Mouse (Mus musculus) lung, postnatal 36 days (tissue): ENCODE results near the gene Vmn2r90.
"Not testable (repeated sequence)": the region's sequence is repeated elsewhere in the genome, so short reads cannot be mapped to it uniquely, and the experiment has no call there.

ENCODE experiments used
- DNase-seq: peaks from one replicate; pipeline ENCODE4 v3.0.0; 2022; ENCODE audit warnings: mixed read lengths

Vmn2r90 gene

DNA sequence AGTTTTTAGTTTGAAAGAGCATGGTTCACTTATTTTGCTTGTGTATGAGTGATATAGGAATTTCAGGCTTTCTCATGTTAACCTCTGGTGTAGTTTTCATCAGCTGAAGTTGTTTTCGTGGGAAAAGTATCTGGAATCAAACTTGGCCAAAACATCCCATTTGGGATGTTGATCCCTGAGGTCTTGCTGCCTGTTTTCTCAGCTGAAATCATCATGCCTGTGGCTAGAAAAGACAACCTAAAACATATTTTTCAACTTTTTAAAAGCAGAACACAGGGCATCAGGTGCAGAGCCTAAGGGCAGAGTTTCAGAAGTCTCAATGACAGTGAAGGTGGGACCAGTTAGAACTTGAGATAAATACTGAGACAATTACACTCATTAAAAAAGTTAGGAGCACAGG lies at the start of gene Vmn2r90:
Gene Vmn2r90, plus strand, starts transcription at position 301 of the 400 bp plus-strand sequence.
- no peak for DNase-seq

DNA sequence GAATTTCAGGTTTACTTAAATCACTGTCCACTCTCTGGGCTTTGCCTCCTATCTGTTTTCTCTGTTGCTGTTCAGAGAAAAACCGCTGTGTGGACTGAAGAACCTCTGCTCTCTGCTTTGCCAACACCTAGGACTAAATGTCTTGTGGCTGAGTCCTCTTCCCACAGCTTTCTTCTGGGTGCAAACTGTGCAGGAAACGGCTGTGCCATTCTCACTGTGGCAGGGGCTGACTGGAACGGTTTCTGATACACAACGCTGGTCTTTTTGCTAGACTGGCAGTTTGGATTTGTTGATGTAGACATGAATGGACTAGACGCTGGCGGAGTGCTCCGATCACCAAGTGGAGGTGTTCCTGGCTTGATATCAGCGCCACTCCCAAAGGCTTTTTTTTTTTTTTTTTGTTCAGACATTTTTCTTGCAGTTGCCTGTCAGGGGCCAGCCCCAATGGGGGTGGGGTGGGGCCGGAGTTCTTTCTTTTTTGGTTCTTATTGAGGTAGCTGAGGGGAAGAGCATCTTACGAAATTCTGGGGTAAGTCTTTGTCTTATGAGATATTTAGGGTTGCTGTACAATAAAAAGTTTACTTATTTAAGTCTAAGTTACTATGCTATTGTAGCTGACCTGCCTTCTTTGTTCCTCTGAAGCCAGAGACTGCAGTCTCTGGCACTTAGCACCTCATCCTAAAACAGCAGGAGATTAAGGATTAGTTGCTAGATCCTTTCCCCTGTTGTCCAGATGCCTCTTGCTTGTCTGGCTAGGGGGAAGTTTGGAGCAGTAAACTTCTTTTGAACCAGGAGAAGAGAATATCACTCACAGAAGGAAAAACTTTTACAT lies 48.3 kb upstream of the Vmn2r90 start:
- no peak for DNase-seq

DNA sequence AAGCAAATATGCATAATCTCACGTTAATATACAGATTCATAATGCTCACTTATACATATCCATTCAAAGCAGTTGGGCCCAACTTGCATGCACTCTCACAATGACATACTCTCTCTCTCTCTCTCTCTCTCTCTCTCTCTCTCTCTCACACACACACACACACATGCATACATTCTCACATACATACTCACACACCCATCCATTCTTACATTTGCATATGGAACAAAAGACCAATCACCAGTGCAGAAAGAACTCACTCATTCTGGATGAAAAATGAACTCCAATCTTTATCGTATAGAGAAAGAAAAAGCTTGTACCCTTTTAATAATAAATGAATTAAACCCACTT lies 47.7 kb upstream of the Vmn2r90 start:
- no peak for DNase-seq

DNA sequence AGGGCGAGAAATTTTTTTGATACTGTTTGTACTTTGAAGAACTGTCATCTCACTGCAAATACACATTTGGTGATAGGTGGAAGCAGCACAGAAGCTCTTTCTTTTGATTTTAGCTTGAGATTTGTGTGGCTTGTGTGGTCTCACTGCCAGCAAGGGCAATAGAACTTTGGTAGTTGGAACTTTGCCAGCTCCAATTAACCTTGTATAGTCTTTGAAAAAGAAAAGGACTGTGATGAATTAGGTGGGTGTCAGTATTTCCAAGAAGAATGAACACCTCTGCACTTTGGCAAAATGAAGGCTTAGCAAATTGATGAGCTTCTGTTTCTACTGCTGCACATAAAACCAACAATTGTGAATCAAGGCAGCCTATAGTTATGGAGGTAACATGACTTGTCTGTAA lies 24.8 kb upstream of the Vmn2r90 start:
- no peak for DNase-seq

DNA sequence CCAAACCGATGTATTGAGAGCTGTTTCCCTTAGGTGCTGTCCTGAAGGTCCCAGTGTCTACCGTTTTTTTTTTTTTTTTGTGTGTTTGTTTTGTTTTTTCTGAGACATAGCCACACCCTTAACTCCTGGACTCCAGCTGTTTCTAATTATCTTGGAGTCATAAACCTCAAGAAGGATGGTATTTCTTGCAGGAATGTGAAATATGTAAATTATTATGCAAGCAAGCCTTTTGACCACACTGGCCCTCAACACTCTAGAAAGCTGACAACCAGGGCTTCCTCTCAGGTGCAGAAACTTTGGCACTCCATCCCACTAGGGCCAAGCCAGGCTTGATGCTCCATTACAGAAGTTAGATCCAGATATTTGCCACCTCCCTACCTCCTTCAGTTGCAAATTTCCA lies 12.9 kb upstream of the Vmn2r90 start:
- no peak for DNase-seq

DNA sequence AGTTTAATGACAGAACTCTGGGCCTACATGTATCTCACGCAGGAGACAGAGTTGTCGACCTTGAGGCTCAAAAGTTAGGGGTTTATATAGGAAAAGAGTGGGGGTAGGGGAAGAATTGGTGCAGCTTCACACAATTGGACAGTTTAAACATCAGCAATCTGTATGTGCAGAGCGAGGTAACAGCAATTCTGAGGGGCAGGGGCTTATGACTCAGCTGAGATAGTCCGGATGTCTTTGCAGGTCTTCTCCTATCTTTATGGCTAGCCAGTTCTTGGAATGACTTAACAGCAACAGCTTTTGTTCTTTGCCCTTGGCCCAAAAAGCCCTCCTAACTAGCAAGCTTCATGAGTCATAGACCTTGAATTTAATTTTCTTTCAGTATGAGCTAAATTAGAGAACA lies 28.8 kb downstream of the Vmn2r90 start:
- DNase-seq: not testable (repeated sequence)

DNA sequence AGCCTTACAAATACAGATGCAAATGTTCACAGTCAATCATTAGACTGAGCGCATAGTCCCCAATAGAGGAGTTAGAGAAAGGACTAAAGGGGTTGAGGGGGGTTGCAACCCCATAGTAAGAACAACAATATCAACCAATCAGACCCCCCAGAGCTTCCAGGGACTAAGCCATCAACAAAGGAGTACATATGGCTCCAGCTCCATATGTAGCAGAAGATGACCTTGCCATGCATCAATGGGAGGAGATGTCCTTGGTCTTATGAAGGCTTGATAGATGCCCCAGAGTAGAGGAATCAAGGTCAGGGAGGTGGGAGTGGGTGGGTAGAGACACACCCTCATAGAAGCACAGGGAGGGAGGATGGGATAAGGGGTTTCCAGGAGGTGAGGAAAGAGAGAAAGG lies 35.1 kb downstream of the Vmn2r90 start:
- DNase-seq: no peak

DNA sequence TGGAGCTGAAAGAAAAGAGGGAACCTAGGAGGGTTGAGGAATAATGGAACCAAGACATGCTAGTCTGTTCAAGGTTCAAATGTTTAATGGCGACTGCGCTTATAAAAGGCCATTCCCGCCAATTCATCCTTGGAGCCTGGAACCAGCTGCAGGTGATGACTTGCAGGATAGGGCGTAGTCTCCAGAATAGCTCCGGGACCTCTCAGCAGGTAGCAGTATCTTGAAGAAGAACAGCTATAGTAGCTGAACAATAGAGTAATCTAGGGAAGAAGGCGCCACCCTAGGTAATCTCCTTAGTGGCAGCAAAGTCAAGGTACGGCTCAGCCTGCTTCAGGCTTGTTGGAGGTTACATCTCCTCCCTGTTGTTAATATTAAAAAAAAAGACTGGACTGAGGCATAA lies 35.8 kb downstream of the Vmn2r90 start:
- not testable (repeated sequence) for DNase-seq

DNA sequence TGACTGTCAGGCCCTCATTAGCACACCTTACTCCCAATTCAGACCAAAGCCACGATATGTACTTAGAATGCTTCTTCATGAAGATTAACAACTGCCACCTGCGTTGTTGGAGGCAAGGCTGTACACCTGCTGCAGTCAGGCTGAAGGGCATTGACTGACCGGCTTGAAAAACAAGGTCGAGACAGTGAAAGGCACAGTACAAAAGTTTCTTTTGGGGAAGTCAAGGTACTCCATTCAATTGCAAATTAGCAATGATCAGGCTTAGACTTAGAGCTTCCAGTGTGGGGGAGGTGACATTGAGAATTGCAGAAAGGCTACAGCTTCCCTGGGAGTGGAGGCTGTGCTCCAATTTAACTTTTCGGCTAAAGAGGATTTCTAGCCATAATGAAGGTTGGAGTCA lies 36.4 kb downstream of the Vmn2r90 start:
- not testable (repeated sequence) for DNase-seq

DNA sequence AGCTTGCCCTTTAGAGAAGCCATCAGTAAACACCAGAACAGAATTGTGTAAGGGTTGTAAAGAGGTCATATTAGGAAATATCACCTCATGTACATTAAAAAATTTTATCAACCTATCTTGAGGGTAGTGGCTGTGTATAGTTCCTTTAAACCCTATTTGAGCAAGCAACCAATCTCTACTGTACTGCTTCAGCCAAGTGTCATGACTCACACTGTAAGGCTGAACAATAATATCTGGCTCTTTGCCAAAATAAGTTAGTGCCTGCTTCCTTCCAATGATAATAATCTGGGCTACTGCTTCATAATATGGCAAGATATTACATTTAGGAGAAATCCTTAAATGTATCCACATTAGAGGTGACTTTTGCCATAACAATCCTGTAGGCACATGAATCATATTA lies 38.0 kb downstream of the Vmn2r90 start:
- DNase-seq: not testable (repeated sequence)

DNA sequence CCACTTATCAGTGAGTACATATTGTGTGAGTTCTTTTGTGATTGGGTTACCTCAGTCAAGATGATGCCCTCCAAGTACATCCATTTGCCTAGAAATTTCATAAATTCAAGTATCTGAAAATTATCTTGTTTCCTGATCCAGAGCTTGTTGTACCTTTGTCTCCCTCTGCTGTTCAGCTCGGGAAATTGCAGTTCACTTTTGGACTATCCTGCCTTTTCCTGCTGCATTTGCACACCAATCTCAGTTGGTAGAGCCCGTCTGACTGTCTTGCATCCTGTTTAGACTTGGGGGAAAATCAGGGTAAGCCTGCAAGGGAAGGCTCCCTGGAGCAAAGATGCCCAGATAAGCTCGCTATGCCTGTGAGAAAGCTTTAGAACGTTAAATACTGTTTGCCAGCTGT lies 45.8 kb downstream of the Vmn2r90 start:
- DNase-seq: peak; percentile 51

DNA sequence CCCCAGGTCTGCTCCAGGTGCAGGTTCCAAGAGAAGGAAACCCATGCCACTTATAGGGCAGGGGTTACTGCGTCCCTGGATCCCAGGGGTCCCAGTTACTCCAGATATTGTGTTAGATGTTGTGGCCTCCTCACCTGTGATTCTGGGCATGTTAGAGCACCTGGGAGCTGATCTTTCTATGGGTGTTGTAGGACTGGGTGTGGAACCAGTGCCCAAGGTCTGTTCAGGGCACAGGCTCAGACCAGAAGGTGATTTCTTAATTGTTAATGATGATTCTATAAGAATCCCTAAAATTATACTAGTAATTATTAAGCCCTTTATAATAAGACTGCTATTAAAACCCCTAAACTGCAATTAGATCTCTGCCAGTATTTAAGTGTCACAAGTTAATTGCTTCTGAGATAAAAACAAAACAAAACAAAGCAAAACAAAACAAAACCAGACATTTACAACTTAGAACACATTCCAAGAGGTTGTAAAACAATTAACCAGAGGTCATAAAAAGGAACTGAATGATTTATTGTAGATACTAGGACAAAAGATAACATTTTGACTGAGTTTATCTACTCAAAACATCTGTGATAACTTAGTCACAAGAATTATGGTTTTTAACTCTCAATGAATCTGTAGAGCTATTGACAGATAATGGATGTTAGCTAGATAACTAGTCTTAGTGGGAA lies 59.2 kb downstream of the Vmn2r90 start:
- no peak for DNase-seq

DNA sequence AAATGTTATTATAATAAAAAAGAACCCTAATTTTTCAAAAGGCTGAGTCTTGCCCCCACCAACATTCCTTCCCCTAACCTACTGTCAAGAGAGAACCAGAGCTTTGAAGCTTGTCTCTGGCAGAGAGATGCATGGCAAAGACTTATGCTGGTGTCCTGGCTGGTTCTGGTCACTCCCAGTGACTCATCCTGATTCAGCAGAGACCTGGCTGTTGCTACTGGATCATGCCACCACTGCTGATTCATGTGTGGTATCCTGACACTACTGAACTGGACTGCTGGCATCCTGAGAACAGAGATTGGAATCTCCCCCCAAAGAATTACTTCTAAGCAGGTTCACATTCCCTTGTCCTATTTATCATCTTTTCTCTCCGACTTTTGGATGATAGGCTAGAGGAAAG lies 60.7 kb downstream of the Vmn2r90 start:
- no peak for DNase-seq

DNA sequence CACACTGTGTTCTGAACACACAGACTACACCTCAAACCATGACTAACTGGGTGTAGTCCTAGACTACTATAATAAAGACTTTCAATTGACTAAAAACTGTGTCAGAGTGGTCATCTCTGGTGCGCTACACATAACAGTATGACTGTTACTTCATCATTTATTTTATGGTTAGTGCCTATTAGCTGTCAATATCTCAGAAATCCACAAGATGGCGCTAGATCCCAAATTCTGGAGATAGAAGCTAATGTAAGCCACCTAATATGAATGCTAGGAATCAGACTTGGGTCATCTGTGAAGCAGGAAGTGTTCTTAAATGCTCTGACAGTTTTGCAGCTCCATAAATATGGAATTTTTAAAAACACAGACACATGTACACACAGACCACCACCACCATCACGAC lies 62.9 kb downstream of the Vmn2r90 start:
- DNase-seq: peak; percentile 77
